Mouse (Mus musculus) CH12.LX (cell line): ENCODE measurements around the gene Hoxa11. TPM values are rescaled to one million over a fixed set of nuclear protein-coding genes. Genes with fewer than 3 reads are reported as not detected.

ENCODE experiments used
- DNase-seq: peaks from one replicate; pipeline ENCODE4 v3.0.0-alpha.2; 2013; ENCODE audit errors: extremely low read depth
- H3K27ac ChIP-seq: 2 replicates; pipeline ENCODE4 v1.5.1; 2012; ENCODE audit warnings: low read depth, mild to moderate bottlenecking, control low read depth, moderate library complexity; ENCODE audit not compliant: insufficient read depth
- H3K27me3 ChIP-seq: replicated peaks from 2 replicates; pipeline ENCODE3; 2012; ENCODE audit warnings: inconsistent platforms
- H3K36me3 ChIP-seq, 2 experiments: replicated peaks in 1 of 2; 2 replicates each; pipeline versions ENCODE3 to v1.6.1; 2012; ENCODE audit warnings: inconsistent platforms in 1 of 2, low read length in 1 of 2, mild to moderate bottlenecking in 1 of 2, mixed read lengths in 1 of 2, moderate library complexity in 1 of 2; ENCODE audit not compliant: control insufficient read depth in 1 of 2, insufficient read depth in 1 of 2
- H3K4me1 ChIP-seq, 2 experiments: 2 replicates each; pipeline ENCODE4 v1.6.1; 2012; ENCODE audit warnings: inconsistent platforms in 1 of 2, moderate library complexity in 1 of 2; ENCODE audit not compliant: insufficient read depth in 2 of 2, control insufficient read depth in 1 of 2
- H3K4me2 ChIP-seq: 2 replicates; pipeline ENCODE4 v1.6.1; 2012; ENCODE audit warnings: low read depth, mild to moderate bottlenecking, control low read depth; ENCODE audit not compliant: poor library complexity, insufficient read depth, severe bottlenecking
- H3K4me3 ChIP-seq, 3 experiments: fragments of 150-350 bp in 1 of 3; sonication (generic) in 1 of 3; replicated peaks in 1 of 3; 2 replicates each; pipeline versions ENCODE3 to v1.5.1; 2011 to 2012; ENCODE audit warnings: low read depth in 2 of 3, low read length in 2 of 3, mild to moderate bottlenecking in 2 of 3, moderate library complexity in 2 of 3, control low read depth in 1 of 3, improper control_type of control experiment in 1 of 3, inconsistent platforms in 1 of 3, mixed read lengths in 1 of 3; ENCODE audit not compliant: poor library complexity in 1 of 3
- H3K79me2 ChIP-seq: replicated peaks from 2 replicates; pipeline ENCODE4 v1.6.1; 2012; ENCODE audit warnings: mild to moderate bottlenecking, moderate library complexity; ENCODE audit not compliant: control insufficient read depth, poor library complexity, insufficient read depth, severe bottlenecking; ENCODE audit errors: extremely low read depth
- H3K9ac ChIP-seq: 2 replicates; pipeline ENCODE4 v1.6.1; 2012; ENCODE audit warnings: low read depth, mild to moderate bottlenecking, control low read depth, moderate library complexity; ENCODE audit not compliant: insufficient read depth
- H3K9me3 ChIP-seq: replicated peaks from 2 replicates; pipeline ENCODE3; 2012; ENCODE audit warnings: low read length, inconsistent platforms, mixed read lengths
- BHLHE40 ChIP-seq: IDR thresholded peaks from 2 replicates; pipeline ENCODE4 v1.6.1; 2011; ENCODE audit warnings: mild to moderate bottlenecking, low read depth, low read length, improper control_type of control experiment
- CHD1 ChIP-seq: IDR thresholded peaks from 2 replicates; pipeline ENCODE4 v1.6.1; 2012; ENCODE audit warnings: low read depth, low read length, improper control_type of control experiment, inconsistent platforms
- ETS1 ChIP-seq: conservative IDR thresholded peaks from 2 replicates; pipeline ENCODE4 v1.6.1; 2012; ENCODE audit warnings: low read depth, mild to moderate bottlenecking, inconsistent platforms, low read length, improper control_type of control experiment, moderate library complexity
- HCFC1 ChIP-seq: IDR thresholded peaks from 2 replicates; pipeline ENCODE4 v1.6.1; 2012; ENCODE audit warnings: low read depth, mild to moderate bottlenecking, inconsistent platforms, low read length, improper control_type of control experiment
- IRF4 ChIP-seq: IDR thresholded peaks from 2 replicates; pipeline ENCODE4 v1.6.1; 2014; ENCODE audit warnings: low read depth, mild to moderate bottlenecking, inconsistent platforms, low read length, improper control_type of control experiment
- KAT2A ChIP-seq: IDR thresholded peaks from 2 replicates; pipeline ENCODE4 v1.6.1; 2012; ENCODE audit warnings: low read length, improper control_type of control experiment, inconsistent platforms; ENCODE audit not compliant: insufficient replicate concordance
- MAFK ChIP-seq: IDR thresholded peaks from 2 replicates; pipeline ENCODE4 v1.6.1; 2011; ENCODE audit warnings: low read length, improper control_type of control experiment; ENCODE audit not compliant: insufficient replicate concordance
- MAZ ChIP-seq: IDR thresholded peaks from 2 replicates; pipeline ENCODE4 v1.6.1; 2012; ENCODE audit warnings: low read depth, mild to moderate bottlenecking, inconsistent platforms, low read length, improper control_type of control experiment, moderate library complexity
- MEF2A ChIP-seq: IDR thresholded peaks from 2 replicates; pipeline ENCODE4 v1.6.1; 2014; ENCODE audit warnings: low read depth, mild to moderate bottlenecking, inconsistent platforms, low read length, improper control_type of control experiment, borderline replicate concordance
- MYC ChIP-seq: IDR thresholded peaks from 2 replicates; pipeline ENCODE4 v1.6.1; 2011; ENCODE audit warnings: low read depth, mild to moderate bottlenecking, improper control_type of control experiment, low read length
- NELFE ChIP-seq: IDR thresholded peaks from 2 replicates; pipeline ENCODE4 v1.6.1; 2011; ENCODE audit warnings: low read depth, low read length, improper control_type of control experiment
- PAX5 ChIP-seq: IDR thresholded peaks from 2 replicates; pipeline ENCODE4 v1.6.1; 2012; ENCODE audit warnings: low read length, inconsistent platforms, mixed read lengths
- POLR2AphosphoS2 ChIP-seq: IDR thresholded peaks from 2 replicates; pipeline ENCODE4 v1.6.1; 2011; ENCODE audit warnings: low read depth, low read length, improper control_type of control experiment
- RAD21 ChIP-seq: IDR thresholded peaks from 2 replicates; pipeline ENCODE4 v1.6.1; 2011; ENCODE audit warnings: low read depth, mild to moderate bottlenecking, low read length, improper control_type of control experiment, moderate library complexity
- SMC3 ChIP-seq: IDR thresholded peaks from 2 replicates; pipeline ENCODE4 v1.6.1; 2011; ENCODE audit warnings: low read depth, low read length, improper control_type of control experiment
- TCF12 ChIP-seq: IDR thresholded peaks from 2 replicates; pipeline ENCODE4 v1.6.1; 2014; ENCODE audit warnings: low read depth, mild to moderate bottlenecking, inconsistent platforms, low read length, improper control_type of control experiment
- USF2 ChIP-seq: conservative IDR thresholded peaks from 2 replicates; pipeline ENCODE4 v1.6.1; 2011; ENCODE audit warnings: low read depth, low read length, improper control_type of control experiment
- ZC3H11A ChIP-seq: IDR thresholded peaks from 2 replicates; pipeline ENCODE4 v1.6.1; 2012; ENCODE audit warnings: low read depth, mild to moderate bottlenecking, inconsistent platforms, low read length, improper control_type of control experiment
- ZMIZ1 ChIP-seq: IDR thresholded peaks from 2 replicates; pipeline ENCODE4 v1.6.1; 2012; ENCODE audit warnings: low read depth, mild to moderate bottlenecking, inconsistent platforms, low read length, improper control_type of control experiment
- ZNF384 ChIP-seq: IDR thresholded peaks from 2 replicates; pipeline ENCODE4 v1.6.1; 2012; ENCODE audit warnings: low read depth, low read length, improper control_type of control experiment, inconsistent platforms
- dilution Hi-C: fragments of 300-500 bp; cut with MboI; formaldehyde crosslinking; loops from 2 replicates; pipeline ENCODE4 v1.14.3; 2020; ENCODE audit warnings: low sequenced_read_pairs; ENCODE audit not compliant: extremely low pct_unique_long_range_greater_than_20kb, extremely low pct_ligation_motif_present
- in situ Hi-C: fragments of 300-500 bp; cut with MboI; formaldehyde crosslinking; loops from 3 replicates; pipeline ENCODE4 v1.14.3; 2019; ENCODE audit warnings: low sequenced_read_pairs, low pct_ligation_motif_present, low pct_unique_long_range_greater_than_20kb, mixed read lengths
- polyA plus RNA-seq: library from polyadenylated mRNA; unstranded; fragments of >175 nt; gene quantifications from 2 replicates; pipeline ENCODE4 v1.2.1, GENCODE M21; 2012; ENCODE audit warnings: low read depth; ENCODE audit not compliant: insufficient read length
- total RNA-seq, 2 experiments: library from RNA; depleted of rRNA; stranded (reverse); fragments of 300-350 nt in 1 of 2; fragments of >200 nt in 1 of 2; gene quantifications; 2 replicates each; pipeline ENCODE4 v1.2.3; 2012 to 2014

The Hoxa11 gene
- total and polyA plus RNA-seq, 3 experiments, result not detected

GRCm38 (mm10) chr6:52205221-52205620, 40.4 kb downstream of the Hoxa11 start:
- no peak for DNase-seq
- dilution Hi-C loops, result no loop called here
- no peaks in the 10 kb centered on the region for H3K27me3 ChIP-seq

GRCm38 (mm10) chr6:52204050-52204752, 41.4 kb downstream of the Hoxa11 start, which contains the start of gene Hoxa5:
Hoxa5 (minus strand) TSS chr6:52204587.
- H3K27ac ChIP-seq, result no peak within 1 kb of the TSS
- peaks cover 23 to 51% of the 10 kb centered on the region in 2 experiments for H3K36me3 ChIP-seq
- H3K4me2 ChIP-seq, result no peak within 1 kb of the TSS
- H3K79me2 ChIP-seq, result no peaks in the 10 kb centered on the region
- H3K9me3 ChIP-seq, result peaks cover 49% of the 10 kb centered on the region
- no peak for TF ChIP-seq IRF4
- no peak for TF ChIP-seq ETS1
- TF ChIP-seq ZNF384, result no peak
- no peaks in the 10 kb centered on the region for H3K4me1 ChIP-seq
- in situ Hi-C loops, result loop anchor here (25.0 kb wide), 1 partner anchor 192 kb away; the partner anchor contains the start of gene Skap2
- no peak within 1 kb of the TSS for H3K9ac ChIP-seq
- H3K4me3 ChIP-seq, result no peak within 1 kb of the TSS
- no peaks in the 10 kb centered on the region for H3K27me3 ChIP-seq
- dilution Hi-C loops, result no loop called here
- DNase-seq, result no peak

More at GRCm38 (mm10) chr6:52205221-52205620, 40.4 kb downstream of the Hoxa11 start:
- Histone ChIP-seq H3K4me3 (no peak overlapping the region), H3K27ac (no peak overlapping the region), H3K9me3 (peaks cover 54% of the 10 kb centered on the region), H3K9ac (no peak overlapping the region), H3K79me2 (no peaks in the 10 kb centered on the region), H3K36me3 (peaks cover 23 to 51% of the 10 kb centered on the region in 2 experiments), H3K4me2 (no peak overlapping the region), H3K4me1 (peaks cover 0 to 2% of the 10 kb centered on the region in 2 experiments; a peak in 1 of 4 replicates)
- in situ Hi-C loops, result loop anchor here (25.0 kb wide), 1 partner anchor 193 kb away; the partner anchor contains the start of gene Skap2
- no peak for TF ChIP-seq MEF2A
- no peak for TF ChIP-seq USF2
- TF ChIP-seq ETS1, result no peak
- no peak for TF ChIP-seq POLR2AphosphoS2
- TF ChIP-seq HCFC1, result no peak
- TF ChIP-seq RAD21, result no peak
- TF ChIP-seq SMC3, result no peak
- TF ChIP-seq ZMIZ1, result no peak
- TF ChIP-seq ZC3H11A, result no peak
- TF ChIP-seq TCF12, result no peak
- no peak for TF ChIP-seq MYC
- no peak for TF ChIP-seq NELFE
- TF ChIP-seq PAX5, result no peak
- TF ChIP-seq CHD1, result no peak
- TF ChIP-seq KAT2A, result no peak
- no peak for TF ChIP-seq BHLHE40
- TF ChIP-seq MAFK, result no peak
- TF ChIP-seq MAZ, result no peak
